Mouse (Mus musculus) testis, adult 2 months (tissue): ENCODE data around the gene Opn1sw. TPM values are rescaled to one million over a fixed set of nuclear protein-coding genes. Genes with fewer than 3 reads are reported as not detected.
A peak's percentile ranks its signal among the peaks of the same experiment; 100 is the strongest.

Experiments used
- H3K27ac ChIP-seq: fragments of 200-500 bp; 2 replicates; pipeline ENCODE4 v1.5.1; 2012; ENCODE audit warnings: low read depth, low read length; ENCODE audit not compliant: control insufficient read depth, insufficient read depth
- H3K27me3 ChIP-seq: fragments of 200-500 bp; 2 replicates; pipeline ENCODE4 v1.6.1; 2012; ENCODE audit warnings: mild to moderate bottlenecking, low read length, moderate library complexity; ENCODE audit not compliant: control insufficient read depth, insufficient read depth
- H3K36me3 ChIP-seq: fragments of 200-500 bp; 2 replicates; pipeline ENCODE4 v1.6.1; 2012; ENCODE audit warnings: mild to moderate bottlenecking, low read length; ENCODE audit not compliant: control insufficient read depth, insufficient read depth
- H3K4me1 ChIP-seq: fragments of 200-500 bp; 2 replicates; pipeline ENCODE4 v1.6.1; 2012; ENCODE audit warnings: low read length; ENCODE audit not compliant: control insufficient read depth, insufficient read depth
- H3K4me3 ChIP-seq: fragments of 200-500 bp; 2 replicates; pipeline ENCODE4 v1.5.1; 2012; ENCODE audit warnings: low read depth, mild to moderate bottlenecking, low read length, moderate library complexity, mixed read lengths; ENCODE audit not compliant: control insufficient read depth
- CTCF ChIP-seq: fragments of 200-500 bp; IDR thresholded peaks from 2 replicates; pipeline ENCODE4 v1.5.1; 2012; ENCODE audit warnings: low read depth, mild to moderate bottlenecking, inconsistent platforms, low read length, moderate library complexity; ENCODE audit not compliant: control insufficient read depth, insufficient read depth, insufficient replicate concordance
- POLR2A ChIP-seq: fragments of 200-500 bp; IDR thresholded peaks from 2 replicates; pipeline ENCODE4 v1.6.1; 2012; ENCODE audit warnings: low read depth, mild to moderate bottlenecking, inconsistent platforms, low read length, moderate library complexity; ENCODE audit not compliant: control insufficient read depth
- polyA plus RNA-seq: library from polyadenylated mRNA; depleted of rRNA; stranded (reverse); fragments of >200 nt; gene quantifications from 2 replicates; pipeline ENCODE4 v1.2.3, GENCODE M21; 2012; rRNA removed

Opn1sw gene
- not detected in 2 replicates for polyA plus RNA-seq

DNA sequence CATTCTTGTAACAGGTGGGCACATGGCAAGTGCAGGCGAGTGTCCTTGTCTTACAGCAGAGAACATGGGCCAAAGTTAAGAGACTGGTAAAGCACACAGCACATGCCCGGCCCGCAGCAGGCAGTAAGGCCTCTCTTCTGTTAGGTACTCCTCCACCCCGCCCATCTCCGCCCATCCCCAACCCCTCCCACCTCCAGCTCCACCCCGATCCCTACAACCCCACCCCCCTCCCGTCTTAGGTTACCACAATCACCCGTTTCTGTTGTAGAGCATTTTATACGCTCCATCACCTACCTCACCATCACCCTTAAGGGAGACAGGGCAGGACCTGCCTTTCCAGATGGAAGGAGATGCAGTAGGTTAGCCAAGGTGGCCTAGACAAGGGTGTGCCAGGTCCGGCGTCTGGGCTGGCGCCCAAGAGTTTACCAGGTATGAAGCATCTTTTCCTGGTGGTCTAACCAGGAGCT is at the start of gene Opn1sw:
TSS of gene Opn1sw (minus strand) at position 417 of the 467 bp plus-strand sequence.
- TF ChIP-seq POLR2A (no peak), CTCF (no peak)
- Histone ChIP-seq H3K27me3 (no peaks in the 10 kb centered on the region), H3K4me1 (peaks cover 9% of the 10 kb centered on the region), H3K4me3 (no peak within 1 kb of the TSS), H3K36me3 (no peaks in the 10 kb centered on the region), H3K27ac (no peak within 1 kb of the TSS)

- H3K4me3 ChIP-seq = no peak overlapping the region
- no peak overlapping the region for H3K27ac ChIP-seq
- H3K36me3 ChIP-seq = no peaks in the 10 kb centered on the region
- TF ChIP-seq CTCF (no peak), POLR2A (no peak)
- peaks cover 15% of the 10 kb centered on the region for H3K4me1 ChIP-seq
- peaks cover 2% of the 10 kb centered on the region; the same call in 1 of the 2 replicates for H3K27me3 ChIP-seq
These were observed 48.2 kb upstream of the Opn1sw start for GRCm38 (mm10) chr6:29436461-29436934.

- Histone ChIP-seq H3K4me1 (peaks cover 15% of the 10 kb centered on the region), H3K27me3 (peaks cover 2% of the 10 kb centered on the region; the same call in 1 of the 2 replicates), H3K27ac (no peak overlapping the region), H3K4me3 (no peak overlapping the region), H3K36me3 (no peaks in the 10 kb centered on the region)
- TF ChIP-seq POLR2A = no peak
- no peak for TF ChIP-seq CTCF
These were observed 47.7 kb upstream of the Opn1sw start for GRCm38 (mm10) chr6:29435940-29436451.

DNA sequence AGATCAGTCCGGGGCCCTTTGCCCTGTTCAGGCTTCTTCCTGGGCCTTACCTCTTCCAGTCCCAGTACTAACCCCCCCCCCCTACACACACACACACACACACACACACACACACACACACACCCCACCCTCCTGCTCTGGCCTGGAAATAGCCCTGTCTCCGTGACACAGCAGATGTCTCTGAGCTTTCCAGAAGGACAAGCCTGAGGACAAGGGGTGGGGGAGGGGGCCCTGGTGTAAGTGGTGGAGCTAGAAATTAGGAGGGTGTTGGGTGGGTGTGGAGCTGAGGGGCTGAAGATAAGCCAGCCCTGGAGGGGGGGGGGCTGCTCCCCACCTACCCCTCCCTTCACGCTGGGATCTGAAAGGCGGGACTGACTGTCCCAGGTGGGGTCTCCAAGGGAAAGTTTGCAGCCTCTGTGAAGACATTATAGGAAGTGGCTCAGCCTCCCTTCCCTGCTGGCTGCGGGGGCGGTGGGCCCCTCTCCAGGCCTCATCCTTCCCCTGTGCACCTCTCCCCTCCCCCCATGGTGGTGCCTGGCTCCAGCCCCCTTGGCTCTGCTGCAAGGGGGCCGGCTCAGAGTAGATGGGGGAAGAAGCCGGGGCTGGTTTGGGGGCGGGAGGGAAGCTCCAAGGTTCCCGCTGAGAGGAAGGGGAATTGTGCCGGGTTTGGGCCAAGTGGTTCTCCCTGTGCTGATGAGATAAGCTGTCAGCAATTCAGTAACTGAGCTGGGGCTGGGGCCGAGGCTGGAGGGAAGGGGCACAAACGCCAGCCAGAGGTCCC is 46.8 kb upstream of the Opn1sw start:
- Histone ChIP-seq H3K27ac (no peak overlapping the region), H3K27me3 (peaks cover 2% of the 10 kb centered on the region; the same call in 1 of the 2 replicates), H3K4me3 (no peak overlapping the region), H3K36me3 (no peaks in the 10 kb centered on the region), H3K4me1 (peaks cover 15% of the 10 kb centered on the region)
- no peak for TF ChIP-seq POLR2A

DNA sequence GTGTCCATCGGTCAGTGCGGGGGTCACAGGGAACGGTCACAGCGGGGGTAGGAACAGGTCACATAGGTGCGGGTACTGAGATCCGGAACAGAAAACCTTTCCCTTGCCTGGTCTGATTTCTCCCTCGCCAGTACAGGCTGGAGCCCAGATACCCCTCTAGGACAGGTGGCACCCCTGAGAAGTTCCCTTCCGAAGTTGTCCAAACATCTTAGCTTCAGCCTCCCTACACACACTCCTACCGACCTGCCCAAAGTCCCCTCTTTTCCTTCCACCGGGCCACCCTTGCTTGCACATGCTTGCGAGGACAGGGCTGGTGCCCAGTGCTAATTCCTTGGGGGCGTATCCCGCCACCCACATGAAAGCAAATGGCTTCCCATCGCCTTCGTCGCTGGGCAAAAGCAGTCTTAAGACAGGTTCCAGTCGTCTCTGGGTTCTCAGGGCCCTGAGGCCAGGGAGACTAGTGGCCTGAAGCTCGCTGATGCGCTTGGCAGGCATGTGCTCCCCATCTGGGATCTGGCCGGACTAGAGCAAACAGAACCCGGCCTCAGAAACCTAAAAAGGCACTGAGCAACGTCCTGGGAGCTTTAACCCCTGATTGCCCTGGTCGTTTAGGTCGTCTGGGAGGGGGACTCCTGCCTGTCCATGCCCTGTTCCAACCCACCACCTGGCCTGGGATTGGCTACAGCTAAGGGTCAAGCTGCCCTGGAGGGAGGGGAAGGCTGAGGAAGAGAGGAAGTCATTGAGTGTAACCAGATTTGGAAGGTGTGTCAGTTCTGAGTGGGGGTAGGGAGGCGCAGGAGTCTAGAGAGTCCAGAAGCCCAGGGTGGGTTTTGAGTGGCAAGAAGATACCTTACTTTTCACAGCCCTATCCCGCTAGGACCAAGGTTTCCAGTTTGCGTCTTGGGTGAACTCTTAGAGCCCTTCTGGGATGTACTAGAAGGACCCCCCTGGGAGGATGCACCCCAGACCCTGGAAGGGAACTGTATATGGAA is 45.8 kb upstream of the Opn1sw start:
- Histone ChIP-seq H3K36me3 (no peaks in the 10 kb centered on the region), H3K4me3 (peak overlapping the region; percentile 74), H3K4me1 (peaks cover 15% of the 10 kb centered on the region), H3K27ac (no peak overlapping the region), H3K27me3 (peaks cover 2% of the 10 kb centered on the region; the same call in 1 of the 2 replicates)
- TF ChIP-seq POLR2A (no peak), CTCF (no peak)

DNA sequence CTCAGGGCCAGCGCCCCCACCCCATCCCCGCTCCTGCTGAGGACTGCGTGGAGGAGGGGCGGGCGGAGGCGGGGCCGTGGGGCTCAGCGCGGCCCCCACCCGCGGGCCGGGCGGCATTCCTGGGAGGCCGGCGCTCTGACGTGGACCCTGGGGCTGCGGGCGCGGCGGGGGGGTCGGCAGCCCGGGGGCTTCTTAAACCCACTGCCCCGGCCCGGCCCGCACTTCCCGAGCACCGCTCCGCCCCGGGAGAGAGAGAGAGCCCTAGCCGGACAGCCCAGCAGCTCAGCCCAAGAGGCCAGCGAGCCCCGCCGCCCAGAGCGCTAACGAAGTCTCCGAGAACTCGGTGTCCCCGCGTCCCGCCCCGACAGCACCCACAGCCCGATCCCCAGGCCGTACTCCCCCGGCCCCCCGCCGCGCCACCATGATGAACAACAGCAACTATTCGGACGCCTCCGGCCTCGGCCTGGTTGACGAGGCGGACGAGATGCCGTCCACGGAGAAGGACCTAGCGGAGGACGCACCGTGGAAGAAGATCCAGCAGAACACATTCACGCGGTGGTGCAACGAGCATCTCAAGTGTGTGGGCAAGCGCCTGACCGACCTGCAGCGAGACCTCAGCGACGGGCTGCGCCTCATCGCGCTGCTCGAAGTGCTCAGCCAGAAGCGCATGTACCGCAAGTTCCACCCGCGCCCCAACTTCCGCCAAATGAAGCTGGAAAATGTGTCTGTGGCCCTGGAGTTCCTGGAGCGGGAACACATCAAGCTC is 45.0 kb upstream of the Opn1sw start, which contains the start of gene Flnc:
TSS of gene Flnc (plus strand) at position 219 of the 766 bp plus-strand sequence.
- Histone ChIP-seq H3K27me3 (peaks cover 2% of the 10 kb centered on the region; the same call in 1 of the 2 replicates), H3K36me3 (no peaks in the 10 kb centered on the region), H3K4me1 (peaks cover 15% of the 10 kb centered on the region), H3K4me3 (peak within 1 kb of the TSS; percentile 74), H3K27ac (no peak within 1 kb of the TSS)
- TF ChIP-seq CTCF (no peak), POLR2A (no peak)
